ENCODE assay signal across 38 mouse cellular contexts in genomic region chr12:111152579-111152978, GRCm38 (mm10). TPM values are rescaled to one million over a fixed set of nuclear protein-coding genes. Genes with fewer than 3 reads are reported as not detected.
"Had no signal": no experiment of that assay in that cellular context is flagged by ENCODE, and none has a peak within 500 bp of the region (broad histone marks: within the 10 kb centered on the region; RNA-seq: fewer than 3 reads in every experiment).

No protein-coding gene starts in this region.

- H3K9me3 ChIP-seq: heart, embryonic 10.5 days; heart, embryonic 12.5 days; hindbrain, embryonic 13.5 days; hindbrain, embryonic 15.5 days; intestine, embryonic 15.5 days; limb, embryonic 10.5 days; limb, embryonic 12.5 days; liver, embryonic 12.5 days; liver, embryonic 15.5 days had no signal

- ATAC-seq: inflammation-experienced regulatory T-cells, adult 6 months; intestine, embryonic 15.5 days; intestine, postnatal 0 days had no signal

- H3K4me2 ChIP-seq: heart, embryonic 12.5 days; hindbrain, embryonic 13.5 days; hindbrain, embryonic 15.5 days; intestine, embryonic 15.5 days; limb, embryonic 12.5 days had no signal

- H3K4me3 ChIP-seq: heart, adult 2 months; heart, embryonic 10.5 days; heart, embryonic 12.5 days; hindbrain, embryonic 13.5 days; hindbrain, embryonic 15.5 days; intestine, embryonic 15.5 days; layer of hippocampus, adult 2 months; left cerebral cortex, adult 2 months; limb, embryonic 10.5 days; limb, embryonic 12.5 days; liver, embryonic 12.5 days; liver, embryonic 15.5 days had no signal

- H3K36me3 ChIP-seq: heart, embryonic 10.5 days; heart, embryonic 12.5 days; hindbrain, embryonic 13.5 days; hindbrain, embryonic 15.5 days; intestine, embryonic 15.5 days; limb, embryonic 10.5 days; limb, embryonic 12.5 days; liver, embryonic 12.5 days; liver, embryonic 15.5 days had no signal

- H3K27ac ChIP-seq: heart, adult 2 months; hindbrain, embryonic 13.5 days; intestine, embryonic 15.5 days; layer of hippocampus, adult 2 months; left cerebral cortex, adult 2 months; limb, embryonic 10.5 days had no signal

- H3K27me3 ChIP-seq: heart, embryonic 12.5 days; hindbrain, embryonic 15.5 days; intestine, embryonic 15.5 days; liver, embryonic 15.5 days had no signal

- H3K9ac ChIP-seq: heart, embryonic 12.5 days; hindbrain, embryonic 13.5 days; hindbrain, embryonic 15.5 days; intestine, embryonic 15.5 days; limb, embryonic 12.5 days; liver, embryonic 12.5 days; liver, embryonic 15.5 days had no signal

- DNase-seq: gastrocnemius, postnatal 14 days; gastrocnemius, postnatal 36 days; heart, adult 11 months; heart, adult 2 months; heart, postnatal 10 days; heart, postnatal 4 days; kidney, adult 18-20 months; kidney, adult 8-10 months; kidney, postnatal 10 days; kidney, postnatal 25 days; kidney, postnatal 4 days had no signal

- H3K4me1 ChIP-seq: hindbrain, embryonic 15.5 days had no signal

RNA-seq across cellular contexts. Expression of gene 4930595D18Rik, which starts 31.7 kb away (rescaled TPM):
- total RNA-seq: gastrocnemius, adult 18-20 months; gastrocnemius, adult 8-10 months; gastrocnemius, postnatal 14 days; gastrocnemius, postnatal 36 days; heart, adult 2 months; heart, postnatal 10 days; heart, postnatal 25 days; heart, postnatal 4 days; layer of hippocampus, adult 2 months; layer of hippocampus, postnatal 10 days; layer of hippocampus, postnatal 25 days; left cerebral cortex, adult 2 months; left cerebral cortex, postnatal 14 days; left cerebral cortex, postnatal 36 days; liver, adult 2 months had no signal
- polyA plus RNA-seq: gonadal fat pad, adult 2 months; heart, adult 2 months; heart, embryonic 10.5 days; heart, embryonic 12.5 days; heart, embryonic 14.5 days; heart, embryonic 16.5 days; hindbrain, embryonic 11.5 days; hindbrain, embryonic 15.5 days; intestine, embryonic 15.5 days; intestine, postnatal 0 days; kidney, embryonic 14.5 days; kidney, embryonic 16.5 days; limb, embryonic 10.5 days; limb, embryonic 12.5 days; liver, adult 2 months; liver, embryonic 12.5 days; liver, embryonic 15.5 days had no signal
